Mouse (Mus musculus): ENCODE data around the gene Zbtb33.

DNA sequence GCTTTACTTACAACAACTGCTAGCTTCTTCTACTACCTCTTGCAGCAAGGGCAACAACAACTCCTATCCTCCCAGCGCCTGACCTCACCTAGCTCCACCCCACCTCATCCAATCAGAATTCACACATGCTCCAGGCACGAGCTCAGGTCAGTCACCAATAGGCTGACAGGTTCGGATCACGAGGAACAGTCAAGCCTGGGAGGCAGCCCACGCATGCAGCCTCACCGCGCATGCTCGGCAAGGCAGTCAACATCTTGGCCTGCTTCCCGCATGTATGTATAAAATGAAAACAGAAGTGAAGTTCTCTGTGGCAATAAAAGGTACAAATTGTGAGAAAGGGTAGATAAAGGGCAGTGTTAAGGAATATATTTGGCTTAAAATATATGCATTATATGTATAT, 23.5 kb upstream of the Zbtb33 start:
- no peak for TF ChIP-seq EP300 (IDR thresholded peaks at IDR 0.05; ENCODE audit: low read depth)
- no peak for TF ChIP-seq CTCF (IDR thresholded peaks at IDR 0.05; ENCODE audit: low read depth)
